In the genomic region with DNA sequence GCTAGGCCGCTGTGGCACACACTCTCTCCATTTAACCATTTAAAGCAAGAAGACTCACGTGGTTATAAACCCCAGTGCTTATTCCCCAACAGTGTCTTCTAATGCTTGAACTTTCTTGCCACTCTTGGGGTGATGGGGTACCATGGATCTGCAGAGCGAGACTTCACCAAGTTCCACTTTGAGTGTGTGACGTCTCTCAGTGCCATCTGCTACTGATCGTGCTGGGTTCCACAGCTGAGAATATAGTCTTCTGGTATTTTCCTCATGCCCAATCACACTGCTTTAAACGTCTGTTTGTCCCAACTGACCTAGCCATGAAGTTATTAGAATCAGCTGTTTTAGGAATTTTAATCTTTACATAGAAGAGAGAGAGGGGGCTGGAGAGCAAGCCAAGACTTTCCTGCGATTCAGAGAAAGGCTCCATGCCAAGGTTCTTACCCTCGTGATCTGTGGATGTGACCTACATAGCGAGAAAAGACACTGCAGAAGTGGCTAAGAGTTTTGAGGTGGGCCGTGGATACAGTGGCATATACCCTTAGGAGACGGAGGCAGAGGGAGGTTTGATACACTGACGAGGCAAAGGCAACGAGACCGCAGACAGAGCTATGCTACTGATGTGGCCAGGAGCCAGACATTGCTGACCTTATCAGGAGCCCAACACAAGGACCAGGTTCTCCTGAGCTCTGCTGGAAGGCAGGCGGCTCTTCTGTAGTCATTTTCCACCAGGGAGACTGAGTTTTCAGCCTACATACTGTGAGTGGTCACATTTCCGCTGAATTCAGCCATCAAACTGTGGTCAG, we compare ENCODE assay signal across 9 mouse cellular contexts. TPM values are rescaled to one million over a fixed set of nuclear protein-coding genes. Genes with fewer than 3 reads are reported as not detected.
DNase-seq lines count a peak whose midpoint lies in the region; ATAC-seq and TF ChIP-seq lines count a peak whose summit lies in the region.
"Had no signal": no experiment of that assay in that cellular context is flagged by ENCODE, and none has a peak within 500 bp of the region (broad histone marks: within the 10 kb centered on the region; RNA-seq: fewer than 3 reads in every experiment).

No protein-coding gene starts in this region.

- TF ChIP-seq EP300 in heart, adult 2 months (IDR thresholded peaks at IDR 0.05; ENCODE audit: insufficient read depth, low read depth, low read length) = no peak

- 75% methylated on average over 16 of the region's 16 CpGs for WGBS in limb, embryonic 12.5 days
- WGBS in limb, embryonic 10.5 days = 84% methylated on average over 16 of the region's 16 CpGs
- WGBS in heart, adult 2 months = 38% methylated on average over 16 of the region's 16 CpGs
- 48% methylated on average over 16 of the region's 16 CpGs for WGBS in liver, embryonic 13.5 days (ENCODE audit: insufficient replicate concordance)
- 73% methylated on average over 16 of the region's 16 CpGs for WGBS in intestine, postnatal 0 days

- no peak for DNase-seq in limb, embryonic 10.5 days (ENCODE audit: low spot score)
- DNase-seq in adrenal gland, postnatal 14 days = peak; percentile 57
- peak; percentile 49 to 60 for DNase-seq in heart, adult 2 months
- peak; percentile 33 for DNase-seq in liver, embryonic 13.5 days
- DNase-seq in gastrocnemius, adult 18-20 months (ENCODE audit: low spot score) = no peak

- ATAC-seq in limb, embryonic 12.5 days (ENCODE audit: insufficient number of reproducible peaks, insufficient read depth, low FRiP score, low TSS enrichment, low read depth) = no peak
- ATAC-seq in liver, embryonic 13.5 days (ENCODE audit: low read depth) = peak; percentile 75
- ATAC-seq in monocyte, adult 5-6 weeks (replicated peaks; ENCODE audit: insufficient number of reproducible peaks, low FRiP score, low TSS enrichment, poor library complexity, severe bottlenecking) = no peak
- no peak for ATAC-seq in intestine, postnatal 0 days
- ATAC-seq: intestine, embryonic 16.5 days had no signal

- no peak overlapping the region for H3K4me3 ChIP-seq in limb, embryonic 12.5 days (replicated peaks)
- no peak overlapping the region for H3K4me3 ChIP-seq in limb, embryonic 10.5 days
- no peak overlapping the region for H3K4me3 ChIP-seq in heart, adult 2 months
- H3K4me3 ChIP-seq in liver, embryonic 13.5 days (replicated peaks) = no peak overlapping the region
- no peak overlapping the region for H3K4me3 ChIP-seq in intestine, postnatal 0 days (ENCODE audit: low read depth, low read length)

- peak overlapping the region; percentile 59 for H3K27ac ChIP-seq in limb, embryonic 12.5 days
- no peak overlapping the region for H3K27ac ChIP-seq in limb, embryonic 10.5 days
- H3K27ac ChIP-seq in heart, adult 2 months = peak overlapping the region; percentile 26
- peak overlapping the region; percentile 13; the same call in 1 of the 2 replicates for H3K27ac ChIP-seq in liver, embryonic 13.5 days
- no peak overlapping the region for H3K27ac ChIP-seq in intestine, postnatal 0 days (ENCODE audit: low read depth, low read length)

- no peaks in the 10 kb centered on the region for H3K27me3 ChIP-seq in limb, embryonic 12.5 days
- no peaks in the 10 kb centered on the region for H3K27me3 ChIP-seq in limb, embryonic 10.5 days (ENCODE audit: low read depth, poor library complexity, severe bottlenecking)
- no peaks in the 10 kb centered on the region for H3K27me3 ChIP-seq in heart, adult 2 months (ENCODE audit: control insufficient read depth, insufficient read depth, low read length)
- H3K27me3 ChIP-seq in liver, embryonic 13.5 days = no peaks in the 10 kb centered on the region
- no peaks in the 10 kb centered on the region for H3K27me3 ChIP-seq in intestine, postnatal 0 days (replicated peaks; ENCODE audit: control insufficient read depth, insufficient read depth, low read length)

- no peak overlapping the region for H3K4me2 ChIP-seq in limb, embryonic 12.5 days
- H3K4me2 ChIP-seq in liver, embryonic 13.5 days = no peak overlapping the region
- no peak overlapping the region for H3K4me2 ChIP-seq in intestine, postnatal 0 days (replicated peaks; ENCODE audit: low read depth)

- no peaks in the 10 kb centered on the region for H3K9me3 ChIP-seq in limb, embryonic 12.5 days
- H3K9me3 ChIP-seq in limb, embryonic 10.5 days (replicated peaks) = no peaks in the 10 kb centered on the region
- H3K9me3 ChIP-seq in liver, embryonic 13.5 days (replicated peaks) = no peaks in the 10 kb centered on the region
- no peaks in the 10 kb centered on the region for H3K9me3 ChIP-seq in intestine, postnatal 0 days (ENCODE audit: control insufficient read depth)

- H3K79me2 ChIP-seq in heart, adult 2 months (replicated peaks; ENCODE audit: control insufficient read depth, insufficient read depth, low read length) = no peaks in the 10 kb centered on the region

- TF ChIP-seq POLR2A in heart, adult 2 months (IDR thresholded peaks at IDR 0.05; ENCODE audit: insufficient read depth, low read depth, low read length) = no peak

- intact Hi-C loops in heart, adult 2 months (cut with DNase I) = no loop called here

- no peak for TF ChIP-seq CTCF in heart, adult 2 months (IDR thresholded peaks at IDR 0.05)
- TF ChIP-seq CTCF in intestine, postnatal 0 days (IDR thresholded peaks at IDR 0.05; ENCODE audit: low read depth) = no peak

- no peak overlapping the region for H3K9ac ChIP-seq in limb, embryonic 12.5 days (replicated peaks)
- no peak overlapping the region for H3K9ac ChIP-seq in heart, adult 2 months (ENCODE audit: low read depth, low read length)
- H3K9ac ChIP-seq in liver, embryonic 13.5 days = no peak overlapping the region
- H3K9ac ChIP-seq in intestine, postnatal 0 days (ENCODE audit: low read depth, low read length) = no peak overlapping the region

- H3K36me3 ChIP-seq in limb, embryonic 12.5 days = no peaks in the 10 kb centered on the region
- no peaks in the 10 kb centered on the region for H3K36me3 ChIP-seq in limb, embryonic 10.5 days
- H3K36me3 ChIP-seq in heart, adult 2 months (ENCODE audit: control insufficient read depth, insufficient read depth, low read length) = no peaks in the 10 kb centered on the region
- H3K36me3 ChIP-seq in liver, embryonic 13.5 days = no peaks in the 10 kb centered on the region
- H3K36me3 ChIP-seq in intestine, postnatal 0 days (ENCODE audit: control insufficient read depth, insufficient read depth) = no peaks in the 10 kb centered on the region

- no peaks in the 10 kb centered on the region; the same call in 1 of the 2 replicates for H3K4me1 ChIP-seq in limb, embryonic 12.5 days (replicated peaks)
- H3K4me1 ChIP-seq in limb, embryonic 10.5 days = peaks cover 17% of the 10 kb centered on the region
- peaks cover 15% of the 10 kb centered on the region for H3K4me1 ChIP-seq in heart, adult 2 months (ENCODE audit: control insufficient read depth, insufficient read depth, low read length)
- peaks cover 32% of the 10 kb centered on the region for H3K4me1 ChIP-seq in liver, embryonic 13.5 days (replicated peaks)
- no peaks in the 10 kb centered on the region for H3K4me1 ChIP-seq in intestine, postnatal 0 days (replicated peaks; ENCODE audit: control insufficient read depth, insufficient read depth, low read length)

RNA-seq across cellular contexts. Expression of a gene that starts 10.3 kb away (rescaled TPM):
- polyA plus RNA-seq in limb, embryonic 12.5 days (2016; fragmentation: Nextera tagmentation; extraction: Ambion mirVana) = 51.6 and 54.9 TPM in 2 replicates
- polyA plus RNA-seq in limb, embryonic 10.5 days (2016; fragmentation: Nextera tagmentation; extraction: Ambion mirVana) = 49.4 and 58.3 TPM in 2 replicates
- 32.0 and 37.1 TPM in 2 replicates for total RNA-seq in adrenal gland, postnatal 14 days (2021)
- 10 to 100 TPM; 12.4 to 20.4 TPM for total RNA-seq in heart, adult 2 months (2021)
- 3.0 and 4.6 TPM in 2 replicates for polyA plus RNA-seq in heart, adult 2 months (2012; rRNA removed)
- 18.9 and 23.1 TPM in 2 replicates for polyA plus RNA-seq in liver, embryonic 13.5 days (2015; fragmentation: Nextera tagmentation; extraction: Ambion mirVana)
- total RNA-seq in monocyte, adult 5-6 weeks (2017) = 23.8 to 36.2 TPM (median 25.0 TPM) in 3 replicates
- 14.7 and 16.3 TPM in 2 replicates for polyA plus RNA-seq in intestine, postnatal 0 days (2015; fragmentation: Nextera tagmentation; extraction: Ambion mirVana)
- total RNA-seq in gastrocnemius, adult 18-20 months (2021) = 10 to 100 TPM; 24.0 to 27.5 TPM

RNA-seq across cellular contexts. Expression of a gene that starts 21.2 kb away (rescaled TPM):
- polyA plus RNA-seq in limb, embryonic 12.5 days (2016; fragmentation: Nextera tagmentation; extraction: Ambion mirVana) = 114 TPM in 2 replicates
- 141 and 146 TPM in 2 replicates for polyA plus RNA-seq in limb, embryonic 10.5 days (2016; fragmentation: Nextera tagmentation; extraction: Ambion mirVana)
- total RNA-seq in adrenal gland, postnatal 14 days (2021) = 35.0 and 38.0 TPM in 2 replicates
- total RNA-seq in heart, adult 2 months (2021) = 10 to 100 TPM; 25.6 to 26.8 TPM
- polyA plus RNA-seq in heart, adult 2 months (2012; rRNA removed) = 11.2 and 22.3 TPM in 2 replicates
- polyA plus RNA-seq in liver, embryonic 13.5 days (2015; fragmentation: Nextera tagmentation; extraction: Ambion mirVana) = 23.4 and 27.4 TPM in 2 replicates
- total RNA-seq in monocyte, adult 5-6 weeks (2017) = 51.7 to 80.9 TPM (median 59.9 TPM) in 3 replicates
- polyA plus RNA-seq in intestine, postnatal 0 days (2015; fragmentation: Nextera tagmentation; extraction: Ambion mirVana) = 36.6 and 39.2 TPM in 2 replicates
- 10 to 100 TPM; 26.1 to 26.7 TPM for total RNA-seq in gastrocnemius, adult 18-20 months (2021)

Comparison
In these comparisons a context has a peak if more than half of its experiments do, and no peak if none do; other contexts are left out.
1. H3K27ac ChIP-seq: peak in limb, embryonic 12.5 days (single experiment), heart, adult 2 months (single experiment) and liver, embryonic 13.5 days (single experiment); none in limb, embryonic 10.5 days (single experiment) and intestine, postnatal 0 days (single experiment).
2. DNase-seq: peak in adrenal gland, postnatal 14 days (single experiment), heart, adult 2 months (2 of 2) and liver, embryonic 13.5 days (single experiment); none in limb, embryonic 10.5 days (single experiment) and gastrocnemius, adult 18-20 months (single experiment).